Mouse (Mus musculus) hindbrain, postnatal 0 days (tissue): ENCODE measurements around the gene Rflna. TPM values are rescaled to one million over a fixed set of nuclear protein-coding genes. Genes with fewer than 3 reads are reported as not detected.

ENCODE experiments used
- ATAC-seq: fragments of 200-750 bp; cut with Nextera tagmentation; 2 replicates; pipeline ENCODE4 v1.8.0; 2017; ENCODE audit warnings: mild to moderate bottlenecking, moderate TSS enrichment, moderate library complexity
- DNase-seq: peaks from one replicate; pipeline ENCODE4 v3.0.0-alpha.2; 2015; ENCODE audit warnings: low spot score
- H3K27ac ChIP-seq: fragments of 300-500 bp; sonication (generic); 2 replicates; pipeline ENCODE4 v1.5.1; 2014; ENCODE audit warnings: mild to moderate bottlenecking
- H3K27me3 ChIP-seq: fragments of 300-500 bp; sonication (generic); 2 replicates; pipeline ENCODE4 v1.6.1; 2014; ENCODE audit warnings: low read length, mixed read lengths; ENCODE audit not compliant: insufficient read depth
- H3K36me3 ChIP-seq: fragments of 300-500 bp; sonication (generic); 2 replicates; pipeline ENCODE4 v1.6.1; 2014; ENCODE audit warnings: low read length, mixed read lengths; ENCODE audit not compliant: insufficient read depth
- H3K4me1 ChIP-seq: fragments of 300-500 bp; sonication (generic); 2 replicates; pipeline ENCODE4 v1.6.1; 2014; ENCODE audit warnings: antibody characterized with exemption, low read length, mixed read lengths; ENCODE audit not compliant: insufficient read depth
- H3K4me2 ChIP-seq: fragments of 300-500 bp; sonication (generic); 2 replicates; pipeline ENCODE4 v1.6.1; 2014; ENCODE audit warnings: low read depth, mild to moderate bottlenecking, low read length, moderate library complexity, mixed read lengths
- H3K4me3 ChIP-seq: fragments of 300-500 bp; sonication (generic); 2 replicates; pipeline ENCODE4 v1.5.1; 2014; ENCODE audit warnings: low read length
- H3K9ac ChIP-seq: fragments of 300-500 bp; sonication (generic); replicated peaks from 2 replicates; pipeline ENCODE4 v1.6.1; 2014; ENCODE audit warnings: mild to moderate bottlenecking, low read length, moderate library complexity, mixed read lengths
- H3K9me3 ChIP-seq: fragments of 300-500 bp; sonication (generic); 2 replicates; pipeline ENCODE4 v1.6.1; 2016; ENCODE audit warnings: low read length, mixed read lengths
- CTCF ChIP-seq: IDR thresholded peaks from 2 replicates; pipeline ENCODE4 v1.5.1; 2016; ENCODE audit warnings: antibody characterized with exemption, control low read depth, low read depth
- WGBS: fragments of 180-500 bp; shearing (Covaris S2); extraction: QIAGEN DNeasy Blood & Tissue Kit; methylation state at CpG from one replicate; pipeline ENCODE4 v1.1.7; 2014; 5-methylcytosine and 5-hydroxymethylcytosine counted together
- polyA plus RNA-seq: library from polyadenylated mRNA; unstranded; fragments of >200 nt; fragmentation: Nextera tagmentation; extraction: Ambion mirVana; gene quantifications from 2 replicates; pipeline ENCODE4 v1.2.1, GENCODE M21; 2015
- total RNA-seq: library from RNA; depleted of rRNA; stranded (reverse); fragments of >200 nt; gene quantifications from 2 replicates; pipeline ENCODE4 v1.2.3, GENCODE M21; 2014

Gene Rflna
- total and polyA plus RNA-seq, 2 experiments from 2014 or later: 7.5 to 9.8 TPM

- peak; percentile 39 for TF ChIP-seq CTCF
- no peaks in the 10 kb centered on the region for H3K4me1 ChIP-seq
- H3K4me3 ChIP-seq: no peak overlapping the region
- no peaks in the 10 kb centered on the region for H3K27me3 ChIP-seq
- H3K9ac ChIP-seq: no peak overlapping the region
- no peak for DNase-seq
- ATAC-seq: no peak
- no peaks in the 10 kb centered on the region for H3K9me3 ChIP-seq
- H3K4me2 ChIP-seq: no peak overlapping the region
- no peak overlapping the region for H3K27ac ChIP-seq
- peaks cover 33% of the 10 kb centered on the region for H3K36me3 ChIP-seq
- WGBS: 84% methylated on average over 17 of the region's 17 CpGs
Measured at GRCm38 (mm10) chr5:125016421-125017242, 13.6 kb downstream of the Rflna start.

GRCm38 (mm10) chr5:125017332-125017731, 14.3 kb downstream of the Rflna start:
- TF ChIP-seq CTCF: no peak
- Histone ChIP-seq H3K4me2 (no peak overlapping the region), H3K4me1 (no peaks in the 10 kb centered on the region), H3K4me3 (no peak overlapping the region), H3K27ac (no peak overlapping the region), H3K9ac (no peak overlapping the region), H3K36me3 (peaks cover 34% of the 10 kb centered on the region), H3K27me3 (no peaks in the 10 kb centered on the region), H3K9me3 (no peaks in the 10 kb centered on the region)
- no peak for ATAC-seq
- WGBS: 45% methylated on average over 15 of the region's 15 CpGs
- DNase-seq: peak; percentile 51

GRCm38 (mm10) chr5:125019099-125019498, 16.1 kb downstream of the Rflna start:
- DNase-seq (no peak), ATAC-seq (peak; percentile 3; the same call in 1 of the 2 replicates)
- no peak for TF ChIP-seq CTCF
- WGBS: 70% methylated on average over 5 of the region's 5 CpGs
- no peak overlapping the region for H3K27ac ChIP-seq
- no peak overlapping the region for H3K9ac ChIP-seq
- H3K27me3 ChIP-seq: no peaks in the 10 kb centered on the region
- H3K36me3 ChIP-seq: peaks cover 52% of the 10 kb centered on the region
- H3K4me2 ChIP-seq: no peak overlapping the region
- H3K4me3 ChIP-seq: no peak overlapping the region
- no peaks in the 10 kb centered on the region for H3K9me3 ChIP-seq
- no peaks in the 10 kb centered on the region for H3K4me1 ChIP-seq

- Histone ChIP-seq H3K4me3 (no peak overlapping the region), H3K4me2 (no peak overlapping the region), H3K9ac (no peak overlapping the region), H3K36me3 (peaks cover 61% of the 10 kb centered on the region), H3K27me3 (no peaks in the 10 kb centered on the region), H3K9me3 (no peaks in the 10 kb centered on the region), H3K27ac (no peak overlapping the region), H3K4me1 (no peaks in the 10 kb centered on the region)
- WGBS: 74% methylated on average over 11 of the region's 11 CpGs
- no peak for TF ChIP-seq CTCF
- peak; percentile 57 for DNase-seq
- no peak for ATAC-seq
Measured at GRCm38 (mm10) chr5:125021298-125021697, 18.3 kb downstream of the Rflna start.

GRCm38 (mm10) chr5:125024002-125024401, 21.0 kb downstream of the Rflna start:
- no peaks in the 10 kb centered on the region for H3K27me3 ChIP-seq
- H3K4me3 ChIP-seq: no peak overlapping the region
- ATAC-seq (peak; percentile 39; the same call in 1 of the 2 replicates), DNase-seq (peak; percentile 68)
- no peak overlapping the region for H3K9ac ChIP-seq
- WGBS: 77% methylated on average over 14 of the region's 14 CpGs
- peak; percentile 88 for TF ChIP-seq CTCF
- peaks cover 63% of the 10 kb centered on the region for H3K36me3 ChIP-seq
- no peaks in the 10 kb centered on the region for H3K4me1 ChIP-seq
- no peaks in the 10 kb centered on the region for H3K9me3 ChIP-seq
- H3K4me2 ChIP-seq: no peak overlapping the region
- no peak overlapping the region for H3K27ac ChIP-seq

- 85% methylated on average over 15 of the region's 15 CpGs for WGBS
- no peak for DNase-seq
- TF ChIP-seq CTCF: no peak
Measured at GRCm38 (mm10) chr5:125028371-125028770, 25.4 kb downstream of the Rflna start.

GRCm38 (mm10) chr5:125028911-125029310, 25.9 kb downstream of the Rflna start:
- no peak overlapping the region for H3K9ac ChIP-seq
- ATAC-seq: no peak
- no peaks in the 10 kb centered on the region for H3K4me1 ChIP-seq
- no peak overlapping the region for H3K4me2 ChIP-seq
- no peak overlapping the region for H3K4me3 ChIP-seq
- H3K27me3 ChIP-seq: no peaks in the 10 kb centered on the region
- TF ChIP-seq CTCF: no peak
- DNase-seq: no peak
- H3K9me3 ChIP-seq: no peaks in the 10 kb centered on the region
- H3K27ac ChIP-seq: no peak overlapping the region
- WGBS: 97% methylated on average over 18 of the region's 20 CpGs
- H3K36me3 ChIP-seq: peaks cover 93% of the 10 kb centered on the region

More at GRCm38 (mm10) chr5:125028371-125028770, 25.4 kb downstream of the Rflna start:
- H3K9me3 ChIP-seq: no peaks in the 10 kb centered on the region
- peaks cover 95% of the 10 kb centered on the region for H3K36me3 ChIP-seq
- H3K4me3 ChIP-seq: no peak overlapping the region
- no peak overlapping the region for H3K27ac ChIP-seq
- no peak overlapping the region for H3K9ac ChIP-seq
- H3K27me3 ChIP-seq: no peaks in the 10 kb centered on the region
- peak; percentile 3; the same call in 1 of the 2 replicates for ATAC-seq
- no peaks in the 10 kb centered on the region for H3K4me1 ChIP-seq
- no peak overlapping the region for H3K4me2 ChIP-seq
